Mouse (Mus musculus): ENCODE measurements at regions not wholly inside any gene's neighbourhood (a gene's known extent, or its start where the extent isn't known, plus 50 kb on each side); places are given as distances from the start of the nearest gene placed in this dataset.

DNA sequence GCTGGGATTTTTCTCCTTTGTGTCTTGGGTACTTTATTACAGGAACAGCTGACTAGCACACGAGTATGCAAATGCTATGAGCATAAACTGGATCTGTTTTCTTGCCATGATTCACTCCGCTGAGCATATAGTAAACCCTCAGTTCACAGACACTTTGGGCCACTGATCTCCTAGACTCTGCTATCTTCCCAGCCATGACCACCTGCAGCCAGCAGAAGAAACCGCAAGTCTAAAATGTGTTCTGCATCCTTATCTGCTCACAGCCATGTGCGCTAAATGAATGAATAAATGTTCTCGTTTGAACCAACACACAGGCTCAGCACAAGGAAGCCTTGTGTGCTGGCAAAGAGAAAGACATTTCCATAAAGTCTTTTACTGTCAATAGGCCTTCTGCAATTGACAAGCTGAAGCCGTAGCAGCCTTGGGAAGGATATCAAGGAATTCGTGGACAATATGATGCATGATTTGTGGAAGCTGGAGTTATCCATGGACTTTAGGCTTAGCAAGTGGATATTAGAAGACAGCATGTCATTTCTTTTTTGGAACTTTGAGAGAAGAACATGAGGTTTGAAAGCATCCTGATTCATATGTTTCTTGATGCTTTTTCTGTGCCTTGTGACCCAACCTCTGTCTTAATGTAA lies 127.2 kb downstream of the Tcp10c start:
- TF ChIP-seq CTCF (IDR thresholded peaks at IDR 0.05; ENCODE audit: low read depth) (no peak), EP300 (IDR thresholded peaks at IDR 0.05; ENCODE audit: low read depth) (peak; percentile 58)

Data from liver, embryonic 14.5 days (tissue).